Mouse (Mus musculus) WW6 (cell line): ENCODE results near the gene Men1.
A peak's percentile ranks its signal among the peaks of the same experiment; 100 is the strongest.

ENCODE experiments used
- DNase-seq: peaks from one replicate; pipeline ENCODE4 v3.0.0-alpha.2; 2013; ENCODE audit warnings: low read depth, low spot score

The Men1 gene

GRCm38 (mm10) chr19:6338716-6339115 is 3.9 kb downstream of the Men1 start:
- DNase-seq: no peak

- no peak for DNase-seq
Measured at GRCm38 (mm10) chr19:6339191-6339590, 4.4 kb downstream of the Men1 start.

GRCm38 (mm10) chr19:6339890-6340504 is 5.2 kb downstream of the Men1 start:
- no peak for DNase-seq

DNA sequence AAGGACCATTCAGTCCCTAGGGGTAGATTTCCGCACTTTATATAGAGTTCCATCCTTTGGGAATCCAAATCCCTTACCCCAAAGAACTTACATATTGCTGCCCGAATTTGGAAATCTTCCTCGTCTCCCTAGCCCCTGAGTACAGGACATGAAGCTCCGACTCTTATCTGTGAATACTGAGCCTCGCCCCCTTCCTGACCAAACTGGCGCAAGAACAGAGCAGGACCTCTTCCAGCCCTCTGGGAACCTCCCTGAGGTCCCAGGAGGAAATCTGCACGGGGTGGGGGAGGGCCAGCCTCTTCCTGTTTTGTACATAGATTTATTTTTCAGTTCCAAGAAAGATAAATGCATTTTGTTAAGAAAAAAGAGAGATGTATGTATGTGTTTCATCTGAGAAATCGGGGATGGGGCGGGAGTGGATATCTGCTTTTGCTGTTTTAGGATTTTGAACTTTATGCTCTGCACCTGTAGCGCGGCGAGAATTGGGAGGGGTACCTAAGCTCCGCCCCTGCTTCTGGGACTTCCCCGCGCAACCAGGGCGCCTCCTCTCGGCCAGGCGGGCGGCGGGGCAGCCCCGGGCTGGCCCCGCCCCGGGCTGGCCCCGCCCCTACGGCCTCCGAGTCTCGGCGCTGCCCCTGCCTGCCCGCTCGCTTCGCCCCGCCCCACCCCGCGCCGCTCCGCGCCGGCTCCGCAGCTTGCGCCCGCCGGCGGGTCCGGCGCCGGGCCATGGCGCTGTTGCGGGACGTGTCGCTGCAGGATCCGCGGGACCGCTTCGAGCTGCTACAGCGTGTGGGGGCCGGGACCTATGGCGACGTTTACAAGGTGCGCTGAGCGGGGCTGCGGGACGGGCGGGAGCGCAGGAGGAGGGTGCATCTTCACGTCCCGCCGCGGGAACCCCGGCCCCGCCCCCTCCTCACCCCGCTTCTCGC is 6.0 kb downstream of the Men1 start, which contains the start of gene Map4k2:
Map4k2 (plus strand) TSS at position 612 of the 929 bp plus-strand sequence.
- DNase-seq: no peak

DNA sequence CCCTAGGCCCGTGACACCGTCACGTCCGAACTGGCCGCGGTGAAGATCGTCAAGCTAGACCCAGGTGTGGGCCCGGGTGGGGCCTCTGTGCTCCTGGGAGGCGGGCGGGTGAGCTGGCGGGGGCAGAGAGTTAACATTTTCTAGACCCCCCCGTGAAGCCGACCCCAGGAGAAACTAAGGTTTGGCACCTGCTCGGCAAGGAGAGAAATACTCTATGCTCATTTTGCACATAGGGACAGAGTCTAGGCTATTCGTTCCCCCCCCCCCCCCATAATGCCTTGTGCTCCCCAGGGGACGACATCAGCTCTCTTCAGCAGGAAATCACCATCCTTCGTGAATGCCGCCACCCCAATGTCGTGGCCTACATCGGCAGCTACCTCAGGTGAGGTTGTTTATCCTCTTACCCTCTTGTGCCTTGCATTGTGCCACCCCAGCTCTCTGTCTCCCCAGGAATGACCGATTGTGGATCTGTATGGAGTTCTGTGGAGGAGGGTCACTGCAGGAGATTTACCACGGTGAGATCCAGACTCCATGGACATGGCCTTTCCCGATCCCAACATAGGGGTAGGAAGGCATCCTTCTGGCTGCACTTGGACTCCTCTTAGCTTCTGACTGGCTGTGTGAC is 6.8 kb downstream of the Men1 start:
- no peak for DNase-seq

DNA sequence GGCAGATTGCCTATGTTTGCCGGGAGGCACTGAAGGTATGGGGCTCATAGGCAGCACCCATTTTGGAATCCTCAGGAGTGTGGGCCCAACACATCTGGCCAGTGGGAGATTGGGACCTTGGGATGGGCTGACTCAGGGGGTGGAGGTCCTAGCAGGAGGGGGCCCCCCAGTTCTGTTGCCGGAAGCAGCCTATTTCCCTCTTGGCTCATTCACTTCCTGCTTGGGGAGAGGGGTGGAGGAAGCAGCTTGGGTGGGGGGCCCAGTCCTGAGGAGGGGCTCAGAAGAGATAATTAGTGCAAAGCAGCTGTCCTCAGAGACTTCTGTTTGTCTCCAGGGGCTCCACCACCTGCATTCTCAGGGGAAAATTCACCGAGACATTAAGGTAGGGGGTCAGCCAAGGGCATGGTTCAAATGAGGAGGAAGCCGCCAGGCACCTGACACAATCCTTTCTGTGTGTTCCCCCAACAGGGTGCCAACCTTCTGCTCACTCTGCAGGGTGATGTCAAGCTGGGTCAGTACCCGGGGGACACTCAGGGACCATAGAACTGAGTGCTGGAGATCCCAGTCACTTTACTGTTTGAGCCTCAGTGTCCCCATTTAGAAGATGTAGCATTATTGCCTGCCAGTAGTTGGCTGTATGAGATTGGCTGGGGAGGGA is 7.6 kb downstream of the Men1 start:
- DNase-seq: no peak

DNA sequence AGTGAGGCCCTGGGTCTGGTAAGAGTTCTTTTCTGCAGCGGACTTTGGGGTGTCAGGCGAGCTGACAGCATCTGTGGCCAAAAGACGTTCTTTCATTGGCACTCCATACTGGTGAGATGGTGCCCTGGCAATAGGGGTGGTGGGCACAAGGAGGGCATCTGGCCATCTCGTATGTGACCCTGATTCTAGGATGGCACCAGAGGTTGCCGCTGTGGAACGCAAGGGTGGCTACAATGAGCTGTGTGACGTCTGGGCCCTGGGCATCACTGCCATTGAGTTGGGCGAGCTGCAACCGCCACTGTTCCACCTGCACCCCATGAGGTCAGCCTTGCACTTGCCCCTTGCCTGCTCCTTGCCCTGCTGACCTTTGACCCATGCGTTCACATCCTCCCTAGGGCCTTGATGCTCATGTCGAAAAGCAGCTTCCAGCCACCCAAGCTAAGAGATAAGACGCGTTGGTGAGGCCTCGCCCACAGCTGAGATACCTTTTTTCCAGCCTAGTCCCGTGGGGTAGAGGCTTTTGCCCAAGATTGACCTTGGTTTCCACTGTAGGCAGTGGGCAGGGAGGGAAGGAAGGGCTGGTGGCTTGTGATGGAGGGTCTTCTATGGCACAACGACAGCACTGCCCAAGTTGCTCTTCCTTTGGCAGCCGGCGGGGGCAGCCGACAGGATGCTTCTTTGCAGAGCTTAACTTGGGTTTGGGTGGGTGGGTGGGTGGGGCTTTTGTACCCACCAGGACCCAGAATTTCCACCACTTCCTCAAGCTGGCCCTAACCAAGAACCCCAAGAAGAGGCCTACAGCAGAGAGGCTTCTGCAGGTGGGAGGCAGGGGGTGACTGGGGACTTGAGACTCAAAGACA is 8.5 kb downstream of the Men1 start:
- no peak for DNase-seq

DNA sequence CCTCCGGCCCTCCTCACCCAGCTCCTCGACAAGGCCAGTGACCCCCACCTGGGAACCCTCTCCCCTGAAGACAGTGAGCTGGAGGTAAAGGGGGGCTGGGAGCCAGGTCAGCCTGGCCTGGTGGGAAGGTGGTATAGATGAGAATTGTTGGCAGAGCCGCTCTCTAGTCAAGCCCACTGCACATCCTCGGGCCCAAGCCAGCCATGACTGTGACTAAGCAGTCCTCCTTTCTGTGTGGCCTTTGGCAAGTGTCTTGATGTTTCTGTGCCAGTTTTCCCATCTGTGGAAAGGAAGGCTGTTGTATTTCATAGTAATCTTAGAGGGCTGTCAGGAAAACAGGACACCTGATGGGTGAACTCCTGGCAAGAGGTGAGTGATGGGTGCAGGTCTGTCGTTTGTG is 9.2 kb downstream of the Men1 start:
- DNase-seq: no peak

GRCm38 (mm10) chr19:6346023-6346422 is 11.2 kb downstream of the Men1 start:
- DNase-seq: no peak

GRCm38 (mm10) chr19:6346661-6347060 is 11.9 kb downstream of the Men1 start:
- no peak for DNase-seq

DNA sequence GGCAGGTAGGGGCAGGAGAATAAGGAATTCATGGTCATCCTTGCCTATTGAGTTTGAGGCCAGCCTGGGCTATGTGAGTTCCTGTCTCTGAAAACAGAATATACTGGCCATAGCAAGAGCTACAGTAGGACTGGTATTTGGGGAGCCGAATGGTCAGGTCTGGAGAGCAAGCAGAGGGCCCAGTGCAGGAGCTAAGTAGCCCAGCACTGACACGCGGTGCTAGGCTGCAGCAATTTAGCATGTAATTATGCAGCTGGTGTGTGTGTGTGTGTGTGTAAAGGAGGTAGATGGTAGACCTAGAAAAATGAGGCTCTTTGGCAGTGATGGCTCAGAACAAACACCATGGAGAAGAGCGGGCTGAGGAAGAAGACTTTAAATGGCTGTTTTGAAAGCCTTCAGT is 12.8 kb downstream of the Men1 start:
- no peak for DNase-seq

DNA sequence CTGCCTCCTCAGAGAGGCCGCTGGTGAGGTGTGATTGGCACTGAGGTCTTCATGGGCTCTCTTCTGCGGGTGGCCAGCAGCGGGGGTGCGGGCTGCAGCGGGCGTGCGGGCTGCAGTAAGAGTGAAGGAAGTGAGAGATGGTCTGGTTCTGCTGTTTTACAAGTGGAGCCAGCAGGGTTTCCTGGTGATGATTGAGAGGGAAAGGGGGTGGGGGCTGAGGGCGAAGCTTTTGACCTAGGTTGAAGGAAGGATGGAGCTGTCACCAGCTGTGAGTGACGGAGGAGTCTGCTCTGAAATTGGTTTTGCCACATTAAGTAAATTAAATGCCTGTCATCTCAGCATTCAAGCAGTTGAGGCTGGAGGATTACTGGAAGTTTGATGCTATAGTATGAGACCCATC is 13.9 kb downstream of the Men1 start:
- no peak for DNase-seq

GRCm38 (mm10) chr19:6349215-6349983 is 14.6 kb downstream of the Men1 start:
- no peak for DNase-seq

GRCm38 (mm10) chr19:6351431-6352106 is 16.8 kb downstream of the Men1 start:
- DNase-seq: no peak

DNA sequence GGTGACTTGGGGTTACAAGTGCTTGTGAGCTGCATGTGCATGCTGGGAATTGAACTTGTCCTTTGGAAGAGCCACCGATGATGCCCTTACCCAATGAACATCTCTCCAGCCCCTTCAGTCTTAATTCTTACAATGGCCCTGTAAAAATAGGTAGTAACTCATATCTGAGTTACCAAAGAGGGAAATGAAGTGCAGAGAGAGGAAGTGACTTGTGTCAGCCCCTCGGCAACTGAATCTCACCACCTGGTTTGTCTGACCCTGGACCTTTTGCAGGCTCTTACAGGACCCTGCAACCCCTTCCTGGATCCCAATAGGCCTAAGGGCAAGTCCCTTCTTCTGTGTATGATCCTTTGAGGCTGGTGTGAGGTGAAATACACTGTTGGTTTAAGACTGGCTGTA is 17.3 kb downstream of the Men1 start:
- no peak for DNase-seq

DNA sequence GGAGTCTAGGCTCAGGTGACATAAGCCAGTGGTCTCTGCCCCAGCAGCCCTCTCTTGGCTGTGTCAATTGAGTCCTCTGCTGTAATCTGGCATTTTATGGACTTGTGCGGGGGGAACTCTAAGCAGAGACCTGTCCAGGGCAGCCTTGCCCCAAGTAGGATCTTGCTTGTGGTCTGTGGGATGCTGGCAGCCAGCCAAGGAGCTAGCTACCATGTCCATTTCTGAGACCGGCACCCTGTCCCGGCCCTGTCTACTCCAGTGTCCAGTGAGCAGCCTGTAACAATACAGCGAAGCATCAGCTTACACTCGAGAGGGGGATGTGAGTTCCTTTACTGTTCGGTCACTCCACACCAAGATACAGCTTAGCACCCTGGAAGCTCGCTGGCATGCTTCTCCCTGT is 19.3 kb downstream of the Men1 start:
- no peak for DNase-seq

DNA sequence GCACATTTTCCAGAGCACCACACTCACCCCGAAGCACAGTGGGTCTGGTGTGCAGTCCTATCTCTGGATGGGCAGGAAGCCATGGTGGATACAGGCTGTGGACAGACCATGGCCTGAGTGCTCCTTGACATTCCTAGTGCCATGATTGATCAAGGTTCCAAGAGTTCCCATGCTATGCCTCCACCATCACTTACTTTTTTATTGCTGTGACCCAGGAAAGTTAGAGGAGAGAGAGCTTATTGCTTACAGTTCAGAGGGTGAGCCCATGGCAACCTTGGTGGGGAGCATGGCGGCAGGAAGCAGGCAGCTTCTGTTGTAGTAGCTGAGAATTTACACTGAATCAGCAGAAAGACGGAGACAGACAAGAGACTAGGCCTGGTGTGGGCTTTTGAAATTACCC is 26.5 kb downstream of the Men1 start:
- DNase-seq: no peak

- DNase-seq: no peak
Measured at GRCm38 (mm10) chr19:6363091-6363410, 28.3 kb downstream of the Men1 start.

GRCm38 (mm10) chr19:6363411-6364240 is 28.8 kb downstream of the Men1 start, which contains the start of gene Sf1:
Gene Sf1 (plus strand): TSS chr19:6363690.
- peak; percentile 98 for DNase-seq
